Mouse (Mus musculus): ENCODE results near the gene Bmt2.

Bmt2 gene

DNA sequence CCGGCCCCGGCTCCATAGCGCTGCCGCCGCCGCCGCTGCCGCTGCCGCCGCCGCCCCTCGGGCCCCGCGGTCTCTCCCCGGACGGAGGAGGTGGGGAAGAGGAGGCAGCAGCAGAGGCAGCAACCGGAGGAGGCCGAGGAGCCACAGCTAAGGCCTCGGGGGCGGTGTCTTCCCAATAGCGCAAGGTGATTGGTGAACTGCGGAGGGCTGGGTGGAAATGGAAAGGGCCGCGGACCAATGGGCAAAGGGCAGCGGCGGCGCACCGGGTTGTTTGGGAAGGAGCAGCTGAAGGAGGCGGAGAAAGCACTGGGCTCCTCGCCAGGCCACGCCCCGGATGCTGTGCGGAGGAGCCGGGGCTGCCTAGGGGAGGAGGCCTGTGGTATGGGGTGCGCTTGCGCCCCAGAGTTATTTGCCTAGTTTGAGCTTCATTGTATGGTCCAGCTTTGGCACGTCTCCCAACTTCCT is at the start of gene Bmt2:
Gene Bmt2, minus strand, starts transcription at position 149 of the 465 bp plus-strand sequence.
- DNase-seq (ENCODE audit: extremely low spot score): peak; percentile 97

DNA sequence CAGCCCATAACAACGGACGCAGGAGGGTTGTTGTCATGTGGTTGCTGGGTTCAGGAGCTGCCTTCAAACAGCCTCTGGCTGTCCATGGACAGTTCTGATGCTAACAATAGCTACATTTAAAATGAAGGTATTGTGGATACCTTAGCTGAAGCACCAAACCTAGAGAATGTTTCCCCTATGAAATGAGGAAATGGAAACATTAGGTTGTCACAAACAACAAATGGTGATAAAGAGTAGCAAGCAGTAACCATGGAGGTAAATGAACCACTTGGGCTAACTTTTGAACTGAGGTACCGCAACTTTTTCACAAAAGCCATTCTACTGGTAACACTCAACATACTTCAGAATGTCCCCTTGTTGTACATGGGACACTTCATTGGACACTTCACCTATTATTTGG is 44.4 kb upstream of the Bmt2 start:
- no peak for DNase-seq (ENCODE audit: extremely low spot score)

DNA sequence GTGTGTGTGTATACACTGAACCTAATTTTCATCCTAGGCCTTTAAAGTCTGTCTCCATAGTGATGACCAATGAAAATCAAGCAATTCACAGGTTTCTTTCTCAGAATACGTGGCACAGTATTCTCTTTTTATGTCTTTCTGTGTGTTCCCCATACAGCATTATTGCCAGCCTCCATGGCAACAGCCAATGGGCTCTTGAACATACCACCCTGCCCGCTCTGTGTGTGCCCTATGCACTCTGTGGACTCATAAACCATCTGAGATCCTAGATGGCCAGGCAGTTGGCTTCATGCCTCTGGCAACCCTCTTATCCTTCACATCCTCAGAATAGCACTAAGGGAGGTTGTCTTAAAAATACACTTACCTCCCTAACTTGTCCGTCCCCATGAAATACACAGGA is 37.1 kb upstream of the Bmt2 start:
- no peak for DNase-seq (ENCODE audit: extremely low spot score)

DNA sequence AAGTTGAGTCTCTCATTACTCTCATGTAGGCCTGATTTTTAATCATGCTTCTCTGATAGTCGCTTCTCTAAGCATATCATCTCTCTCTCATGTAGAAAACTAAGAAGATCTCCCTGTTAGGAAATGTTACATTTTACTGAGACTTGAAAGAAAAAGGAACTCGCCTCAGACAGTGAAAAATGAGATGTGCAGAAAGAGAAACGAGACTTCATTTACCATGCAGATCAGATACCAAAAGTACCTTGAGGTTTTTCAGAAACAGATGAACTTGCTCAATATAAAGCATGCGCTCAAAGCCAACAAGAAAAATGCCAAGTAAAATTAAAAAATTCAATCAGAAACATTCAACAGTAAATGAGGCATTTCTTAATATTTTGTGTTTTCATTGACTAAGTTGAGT is 19.1 kb upstream of the Bmt2 start:
- no peak for DNase-seq (ENCODE audit: extremely low spot score)

DNA sequence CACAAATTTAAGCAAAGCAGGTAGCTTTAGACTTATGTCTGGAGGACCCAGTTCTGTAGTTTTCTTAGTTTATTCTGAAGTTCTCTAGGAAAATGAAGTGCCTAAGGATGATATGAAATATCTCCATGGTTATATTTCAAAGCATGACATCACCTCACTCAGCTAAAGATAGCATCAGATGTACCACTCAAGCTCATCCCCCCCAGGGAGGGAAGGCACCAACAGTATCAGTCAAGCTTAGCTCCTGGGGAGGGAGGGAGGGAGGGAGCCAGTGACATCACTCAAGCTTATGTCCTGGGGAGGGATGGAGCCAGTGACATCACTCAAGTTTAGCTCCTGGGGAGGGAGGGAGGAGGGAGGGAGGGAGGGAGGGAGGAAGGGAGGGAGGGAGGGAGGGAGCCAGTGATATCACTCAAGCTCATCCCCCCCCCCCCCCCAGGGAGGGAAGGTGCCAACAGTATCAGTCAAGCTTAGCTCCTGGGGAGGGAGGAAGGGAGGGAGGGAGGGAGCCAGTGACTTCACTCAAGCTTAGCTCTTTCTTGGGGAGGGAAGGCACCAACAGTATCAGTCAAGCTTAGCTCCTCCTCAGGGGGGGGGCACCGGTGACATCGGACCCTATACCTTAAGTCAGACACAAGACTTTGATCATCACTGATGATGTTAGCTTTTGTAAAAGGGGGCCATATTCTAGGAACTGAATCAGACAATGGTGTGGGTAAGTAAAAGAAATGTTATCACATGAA is 17.5 kb upstream of the Bmt2 start:
- no peak for DNase-seq (ENCODE audit: extremely low spot score)

DNA sequence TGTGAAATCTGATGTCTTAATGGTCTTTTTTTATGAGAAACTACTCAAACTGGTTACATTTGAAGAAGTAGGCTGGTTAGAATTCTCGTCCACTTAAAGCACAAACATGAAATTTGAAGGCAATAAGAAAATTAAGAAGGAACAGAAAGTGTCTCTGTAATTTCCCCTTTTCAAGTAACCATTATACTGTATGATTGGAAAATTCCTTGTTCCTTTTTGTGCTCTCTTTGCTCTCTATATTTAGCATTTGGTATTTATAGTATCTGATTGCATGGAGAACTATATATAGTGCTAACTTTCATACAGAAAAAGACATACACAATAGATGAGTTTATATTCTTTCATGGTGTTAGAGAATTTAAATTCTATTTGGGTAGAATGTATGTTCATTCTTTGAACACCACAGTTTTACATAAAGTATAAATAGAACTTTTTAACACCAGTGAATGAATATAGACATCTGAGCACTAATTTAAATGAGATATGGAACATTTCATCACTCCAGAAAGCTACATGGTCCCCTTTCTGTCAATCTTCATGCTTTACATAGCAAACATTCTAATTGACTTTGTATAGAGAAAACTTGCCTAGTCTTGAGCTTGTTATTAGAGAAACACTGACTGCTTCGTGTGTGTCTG is 14.0 kb upstream of the Bmt2 start:
- DNase-seq (ENCODE audit: extremely low spot score): no peak

DNA sequence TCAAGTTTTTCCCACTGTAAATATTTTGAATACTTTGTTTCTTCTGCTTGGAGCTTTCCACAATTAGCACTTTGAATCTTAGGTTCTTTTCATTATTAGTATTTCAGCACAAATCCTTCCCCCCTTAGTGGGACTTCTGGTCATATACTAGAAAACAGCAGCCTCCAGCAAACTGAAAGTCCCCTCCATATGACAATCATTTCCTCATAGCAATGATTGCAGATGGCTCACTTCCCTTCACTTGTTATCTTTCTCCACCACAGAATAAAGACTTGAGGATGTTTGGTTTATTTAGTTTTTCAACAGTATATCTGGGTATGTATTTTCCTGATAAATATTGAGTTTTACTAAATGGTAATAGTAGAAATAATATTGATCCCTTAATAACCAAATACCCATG is 12.6 kb upstream of the Bmt2 start:
- DNase-seq (ENCODE audit: extremely low spot score): no peak

DNA sequence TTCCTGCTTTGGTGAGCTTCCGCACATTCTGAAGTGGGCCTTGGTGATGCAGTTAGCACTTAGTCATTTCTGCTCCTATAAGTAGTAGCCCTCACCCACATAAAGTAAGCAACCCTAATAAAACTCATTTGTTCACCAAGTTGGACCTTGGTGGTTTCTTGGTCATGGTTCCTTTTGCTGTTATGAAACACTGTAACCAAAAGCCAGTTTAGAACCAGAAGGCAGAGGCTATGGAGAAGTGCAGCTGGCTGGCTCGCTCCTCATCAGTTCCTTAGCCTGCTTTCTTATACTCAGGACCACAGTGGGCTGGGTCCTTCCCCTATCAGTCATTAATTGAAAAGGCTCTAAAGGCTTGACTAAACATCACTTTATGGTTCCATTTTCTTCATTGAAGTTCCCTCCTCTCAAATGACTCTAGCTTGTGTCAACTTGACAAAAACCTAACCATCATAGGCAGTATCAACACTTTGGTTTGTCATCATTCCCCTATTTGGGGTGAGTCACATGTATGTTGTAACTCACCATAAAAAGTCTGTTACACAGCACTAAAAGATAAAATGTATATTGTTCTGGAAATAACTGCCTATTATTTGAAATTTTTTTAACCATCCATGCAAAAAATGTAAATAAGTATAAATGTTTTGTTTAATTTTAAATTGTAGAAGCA is 6.3 kb upstream of the Bmt2 start:
- DNase-seq (ENCODE audit: extremely low spot score): no peak

DNA sequence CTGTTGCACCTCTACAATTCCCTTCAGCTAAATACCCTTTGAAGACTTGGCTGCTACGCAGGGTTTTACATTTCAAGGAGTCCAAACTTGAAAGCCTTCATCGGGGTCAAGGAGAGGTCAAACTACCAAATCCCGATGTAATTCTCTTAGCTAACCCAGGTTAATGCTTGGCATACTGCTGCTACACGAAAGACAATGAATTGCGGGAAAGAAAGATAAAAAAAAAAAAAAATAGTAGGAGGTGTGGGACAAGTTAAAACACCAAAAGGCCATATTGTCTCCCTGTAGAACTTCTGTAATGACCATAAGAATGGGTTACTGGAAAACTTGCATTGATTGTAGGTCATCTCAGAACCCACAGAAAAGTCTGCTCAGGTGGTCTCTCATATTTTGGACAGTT is 583 bp upstream of the Bmt2 start:
- DNase-seq (ENCODE audit: extremely low spot score): no peak

DNA sequence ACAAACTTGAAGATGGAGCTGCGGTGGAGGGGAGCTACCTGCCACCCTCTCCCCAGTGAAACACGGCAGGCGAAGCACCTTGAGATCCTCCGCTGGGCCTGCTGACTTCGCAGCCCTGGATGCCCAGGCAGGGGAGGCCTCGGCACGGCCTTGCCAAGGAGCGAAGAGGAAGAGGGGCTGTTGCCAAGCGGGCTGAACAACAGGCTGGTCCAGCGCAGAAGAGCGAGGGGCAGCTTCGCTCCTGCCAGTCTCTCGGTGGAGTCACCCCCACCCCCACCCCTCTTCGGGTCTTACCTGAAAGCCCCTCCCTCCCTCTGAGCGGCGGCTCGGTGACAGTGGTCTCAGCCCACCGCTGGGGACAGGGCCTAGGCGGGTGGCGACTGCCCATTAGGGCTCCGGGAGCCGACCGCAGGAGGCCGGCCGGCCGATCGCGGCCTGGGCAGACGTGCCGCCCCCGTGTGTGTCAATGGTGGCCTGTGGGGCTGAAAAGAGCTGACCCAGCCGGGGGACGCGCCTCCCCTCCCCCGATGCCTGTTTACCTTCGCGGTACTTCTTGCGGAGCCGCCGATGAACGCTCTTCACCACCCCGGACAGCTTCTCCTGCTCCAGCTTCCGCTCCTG is 515 bp downstream of the Bmt2 start:
- DNase-seq (ENCODE audit: extremely low spot score): peak; percentile 76

DNA sequence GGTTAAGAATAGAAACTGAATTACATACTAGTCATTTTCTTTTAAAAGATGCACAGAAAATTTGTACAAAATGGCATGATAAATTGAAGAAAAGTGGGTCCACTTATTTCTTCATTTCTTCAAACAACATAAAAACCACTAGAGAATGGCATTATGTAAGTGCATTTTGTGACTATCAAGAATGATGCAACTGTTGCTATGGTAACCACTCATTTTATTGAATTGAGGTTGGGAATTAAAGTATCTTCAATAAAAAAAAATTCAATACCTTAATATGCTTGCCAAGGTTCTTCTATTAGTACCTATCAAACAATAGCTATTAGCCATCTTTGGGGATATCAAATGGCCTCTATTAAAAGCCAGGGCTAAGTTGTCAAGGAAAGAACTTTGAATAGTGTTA is 1.6 kb downstream of the Bmt2 start:
- no peak for DNase-seq (ENCODE audit: extremely low spot score)

DNA sequence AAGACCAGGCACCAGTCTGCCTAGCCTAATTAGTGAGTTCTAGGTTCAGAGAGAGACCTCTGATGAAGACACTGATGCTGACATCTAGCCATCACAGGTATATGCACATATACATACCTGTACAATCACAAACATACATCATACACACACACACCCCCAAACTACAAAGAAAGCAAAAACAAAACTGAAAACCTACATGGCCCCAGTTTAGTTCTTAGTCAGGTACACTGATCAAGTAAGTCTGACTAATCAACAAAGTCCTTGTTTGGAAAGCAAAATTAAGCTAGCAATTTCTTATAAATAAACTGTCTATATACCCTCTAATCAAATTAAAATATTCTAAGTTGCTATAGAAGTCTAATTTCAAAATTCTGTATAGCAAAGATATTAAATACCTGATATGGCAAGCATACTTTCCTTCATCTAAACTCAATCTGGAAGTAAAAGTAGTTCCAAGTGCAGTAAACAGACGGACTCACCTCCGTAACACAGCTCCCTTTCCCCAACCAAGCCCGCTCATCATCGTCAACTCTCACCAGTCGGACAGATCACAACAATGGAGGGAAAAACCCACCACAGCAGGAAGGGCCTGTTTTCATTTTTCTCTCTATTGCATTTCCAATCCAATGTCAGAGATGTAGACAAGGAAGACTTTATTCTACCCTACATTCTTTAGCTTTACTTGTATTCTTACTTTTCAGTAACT is 3.0 kb downstream of the Bmt2 start:
- DNase-seq (ENCODE audit: extremely low spot score): no peak

DNA sequence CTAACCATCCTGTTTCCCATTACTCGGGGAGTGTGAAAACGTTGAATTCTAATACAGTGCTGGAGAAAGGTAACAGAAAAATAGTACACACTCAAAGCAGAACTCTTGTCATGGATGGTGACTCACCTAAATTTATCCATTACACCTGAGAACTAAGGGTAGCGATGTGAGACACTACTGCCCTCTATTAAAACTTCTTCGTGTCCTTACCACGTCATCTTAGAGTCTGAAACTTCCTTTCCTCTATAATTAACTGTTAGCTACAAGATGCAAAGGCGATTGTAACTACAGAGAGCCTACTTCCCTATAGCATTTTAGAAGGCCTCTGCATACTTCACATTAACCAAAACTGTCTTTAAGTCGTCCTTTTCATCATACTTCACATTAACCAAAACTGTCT is 12.1 kb downstream of the Bmt2 start:
- no peak for DNase-seq (ENCODE audit: extremely low spot score)

DNA sequence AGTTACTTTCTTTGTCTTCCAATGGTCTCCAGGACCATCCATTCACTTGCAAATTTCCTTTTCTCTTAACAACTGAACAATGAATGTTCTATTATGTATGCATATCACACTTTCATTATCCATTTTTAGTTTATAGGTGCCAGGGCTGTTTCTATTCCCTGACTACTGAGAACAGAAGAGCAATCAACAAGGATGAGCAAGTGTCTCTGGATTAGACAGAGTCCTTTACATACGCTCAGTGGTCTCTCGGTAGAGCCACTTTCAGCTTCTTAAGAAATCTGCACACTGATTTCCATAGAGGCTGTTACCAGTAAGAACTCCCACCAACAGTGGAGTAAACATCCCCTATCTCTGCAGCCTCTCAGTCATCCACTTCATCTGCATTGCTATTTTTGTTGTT is 19.8 kb downstream of the Bmt2 start:
- DNase-seq (ENCODE audit: extremely low spot score): no peak

DNA sequence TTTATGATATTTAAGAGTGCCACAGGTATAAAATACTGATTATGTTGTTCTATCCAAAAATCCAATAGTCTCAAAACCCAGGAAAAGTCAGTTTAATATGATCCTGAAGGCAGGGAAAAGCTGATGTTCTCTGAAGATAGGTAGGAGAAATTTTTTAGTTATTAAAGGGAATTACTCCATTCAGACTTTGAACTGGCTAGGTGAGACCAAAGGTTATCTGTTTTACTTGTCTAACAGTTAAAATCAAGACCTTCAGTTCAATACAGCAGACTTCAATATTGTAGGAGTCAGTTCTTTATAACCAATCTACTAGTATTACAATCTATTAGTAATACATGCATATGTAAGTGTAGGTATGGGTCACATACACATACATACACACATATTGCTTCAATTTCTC is 23.7 kb downstream of the Bmt2 start:
- DNase-seq (ENCODE audit: extremely low spot score): no peak

DNA sequence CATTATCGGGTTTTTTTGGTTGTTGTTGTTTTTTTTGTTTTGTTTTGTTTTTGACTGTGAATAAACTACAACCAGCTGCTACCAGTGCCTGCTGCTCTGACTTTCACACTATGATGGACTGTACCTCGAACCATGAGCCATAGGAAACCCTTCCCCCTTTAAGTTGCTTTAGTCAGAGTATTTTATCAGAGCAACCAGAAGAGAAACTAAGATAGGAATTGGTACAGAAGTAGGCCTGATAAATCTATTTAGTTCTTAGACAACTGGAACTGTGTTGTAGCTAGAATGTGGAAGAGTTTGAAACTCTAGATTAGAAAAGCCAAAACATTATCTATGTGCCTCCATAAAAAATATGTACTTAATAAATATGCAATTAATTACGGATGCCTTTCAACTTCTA is 25.5 kb downstream of the Bmt2 start:
- DNase-seq (ENCODE audit: extremely low spot score): no peak

DNA sequence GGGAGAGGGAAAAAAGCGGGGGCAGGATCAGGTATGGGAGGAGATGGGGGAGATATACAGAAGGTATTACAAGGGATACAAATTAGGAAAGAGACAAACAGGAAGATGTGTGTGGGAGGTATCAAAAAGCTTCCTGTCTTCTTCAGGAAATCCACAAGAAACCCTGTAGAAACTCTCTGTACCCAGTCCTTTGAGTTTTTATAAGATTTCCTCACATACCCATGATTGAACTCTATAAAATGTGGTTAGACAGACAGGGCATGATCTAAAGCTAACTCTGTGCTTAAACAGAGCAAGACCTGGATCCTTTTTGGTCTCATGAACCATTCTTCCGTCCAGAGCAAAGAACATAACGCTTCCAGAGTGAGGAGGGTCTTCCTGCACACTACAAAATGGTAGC is 26.9 kb downstream of the Bmt2 start:
- no peak for DNase-seq (ENCODE audit: extremely low spot score)

DNA sequence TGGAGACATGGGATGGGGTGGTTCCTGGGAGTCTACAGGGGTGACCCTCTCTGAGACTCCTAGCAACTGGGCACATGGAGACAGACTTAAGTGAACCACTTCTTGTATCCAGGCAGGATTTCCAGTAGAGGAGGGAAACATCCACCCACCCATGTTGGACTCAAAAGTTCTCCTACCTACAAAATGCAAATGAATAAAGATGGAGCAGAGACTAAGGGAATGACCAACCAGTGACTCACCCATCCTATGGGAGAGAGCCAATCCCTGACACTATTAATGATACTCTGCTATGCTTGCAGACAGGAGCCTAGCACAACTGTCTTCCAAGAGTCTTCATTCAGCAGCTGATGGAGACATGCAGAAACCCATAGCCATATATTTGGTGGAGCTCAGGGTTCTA is 29.5 kb downstream of the Bmt2 start:
- no peak for DNase-seq (ENCODE audit: extremely low spot score)

DNA sequence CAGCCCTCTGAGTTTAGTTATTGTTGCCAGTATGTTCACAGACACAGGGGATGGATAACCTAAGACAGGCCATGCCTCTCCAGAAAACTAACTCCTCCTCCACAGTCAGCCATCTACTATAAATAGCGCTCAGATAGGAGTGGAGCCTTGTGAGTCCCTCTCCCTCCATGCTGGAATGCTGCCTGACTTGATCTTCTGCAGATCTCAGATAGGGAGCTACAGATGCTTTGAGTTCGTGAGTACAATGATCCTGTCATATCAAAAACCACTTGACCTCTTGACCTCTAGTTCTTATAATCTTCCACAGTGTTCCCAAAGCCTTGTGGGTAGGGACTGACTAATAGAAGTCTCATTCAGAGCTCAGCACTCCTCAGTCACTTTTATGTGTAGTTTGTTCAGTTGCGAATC is 41.2 kb downstream of the Bmt2 start:
- DNase-seq (ENCODE audit: extremely low spot score): peak; percentile 2

DNA sequence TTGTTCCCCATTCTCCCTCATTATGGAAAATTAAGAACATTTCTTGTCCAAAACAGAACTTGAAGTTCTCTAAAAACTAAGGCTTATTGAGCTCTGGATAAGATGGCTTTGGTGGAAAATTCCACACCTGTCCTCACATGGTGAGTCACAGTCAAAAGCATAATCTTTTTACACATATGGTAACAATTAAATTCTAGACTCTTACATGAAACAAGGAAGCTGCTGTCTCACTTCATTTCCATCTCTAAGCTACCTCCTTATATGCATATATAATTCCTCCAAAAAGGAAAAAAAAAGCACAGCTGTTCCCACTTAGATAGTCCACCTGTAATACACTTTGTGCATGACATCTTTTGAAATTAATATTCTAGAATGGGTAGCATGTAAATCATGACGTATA is 45.2 kb downstream of the Bmt2 start:
- DNase-seq (ENCODE audit: extremely low spot score): no peak

DNA sequence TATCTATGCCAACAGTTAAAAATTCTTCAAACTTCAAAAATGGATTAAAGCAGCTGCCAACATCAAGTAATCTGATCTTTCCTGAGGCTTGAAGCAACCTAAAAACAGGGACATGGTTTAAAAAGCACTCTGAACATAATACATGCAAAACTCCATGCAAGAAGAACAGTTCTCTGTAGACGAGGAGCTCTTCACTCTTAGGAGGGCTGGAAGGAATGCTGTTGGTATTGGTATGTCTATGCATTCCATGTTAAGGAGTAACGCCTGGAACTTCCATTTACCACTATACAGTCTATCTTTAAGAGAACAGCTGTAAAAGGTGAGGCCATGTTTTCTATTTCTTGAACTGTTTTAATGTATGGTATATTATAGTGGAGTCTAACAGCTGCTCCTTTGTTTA is 47.2 kb downstream of the Bmt2 start:
- no peak for DNase-seq (ENCODE audit: extremely low spot score)

DNA sequence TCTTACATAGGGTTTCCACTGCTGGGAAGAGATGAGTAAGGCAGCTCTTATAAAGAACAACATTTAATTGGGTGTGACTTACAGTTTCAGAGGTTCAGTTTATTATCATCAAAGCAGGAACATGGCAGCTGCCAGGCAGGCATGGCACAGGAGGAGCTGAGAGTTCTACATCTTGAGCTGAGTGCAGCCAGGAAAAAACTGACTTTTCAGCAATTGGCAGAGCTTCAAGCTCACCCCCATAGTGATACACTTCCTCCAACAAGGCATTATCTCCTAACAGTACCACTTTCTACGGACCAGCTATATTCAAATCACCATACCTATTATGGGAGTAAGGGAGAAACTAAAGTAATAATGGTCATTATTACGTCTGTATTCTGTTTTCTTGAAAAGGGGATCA is 58.1 kb downstream of the Bmt2 start:
- no peak for DNase-seq (ENCODE audit: extremely low spot score)
